9 mouse cellular contexts compared by ENCODE assay signal in genomic region chr5:115475337-115476106, GRCm38 (mm10). TPM values are rescaled to one million over a fixed set of nuclear protein-coding genes. Genes with fewer than 3 reads are reported as not detected.
DNase-seq lines count a peak whose midpoint lies in the region; ATAC-seq and TF ChIP-seq lines count a peak whose summit lies in the region.
"Had no signal": no experiment of that assay in that cellular context is flagged by ENCODE, and none has a peak within 500 bp of the region (broad histone marks: within the 10 kb centered on the region; RNA-seq: fewer than 3 reads in every experiment).

No protein-coding gene starts in this region.

- intact Hi-C loops in heart, postnatal 25 days (cut with DNase I): no loop called here

- H3K27ac ChIP-seq in brown adipose tissue, adult 24 weeks (replicated peaks; ENCODE audit: low read depth, low read length): no peak overlapping the region
- 0 out of 2 replicates have a peak overlapping the region, but pooled peaks have one; percentile 14 for H3K27ac ChIP-seq in forebrain, embryonic 12.5 days
- H3K27ac ChIP-seq in intestine, embryonic 14.5 days (ENCODE audit: low read depth): no peak overlapping the region
- peak overlapping the region; percentile 30; the same call in 1 of the 2 replicates for H3K27ac ChIP-seq in liver, adult 2 months (replicated peaks; ENCODE audit: insufficient read depth, low read depth, low read length)

- peaks cover 18% of the 10 kb centered on the region for H3K27me3 ChIP-seq in forebrain, embryonic 12.5 days
- H3K27me3 ChIP-seq in intestine, embryonic 14.5 days (replicated peaks; ENCODE audit: control insufficient read depth, insufficient read depth, low read length): no peaks in the 10 kb centered on the region
- H3K27me3 ChIP-seq in liver, adult 2 months (ENCODE audit: control insufficient read depth, insufficient read depth, low read length): no peaks in the 10 kb centered on the region

- peak; percentile 84 for ATAC-seq in forebrain, embryonic 12.5 days (ENCODE audit: low FRiP score)
- peak; percentile 66 for ATAC-seq in intestine, embryonic 14.5 days (replicated peaks; ENCODE audit: low FRiP score, low TSS enrichment, low read depth)

- H3K4me2 ChIP-seq in forebrain, embryonic 12.5 days: peak overlapping the region; percentile 47
- peak overlapping the region; percentile 52 for H3K4me2 ChIP-seq in intestine, embryonic 14.5 days (ENCODE audit: low read length)

- 5% methylated on average over 22 of the region's 22 CpGs for WGBS in forebrain, embryonic 12.5 days
- 16% methylated on average over 22 of the region's 22 CpGs for WGBS in intestine, embryonic 14.5 days
- 25% methylated on average over 22 of the region's 22 CpGs for WGBS in liver, adult 2 months

- H3K9me3 ChIP-seq in forebrain, embryonic 12.5 days: no peaks in the 10 kb centered on the region
- no peaks in the 10 kb centered on the region for H3K9me3 ChIP-seq in intestine, embryonic 14.5 days (ENCODE audit: control insufficient read depth, low read length)

- peak overlapping the region; percentile 49 for H3K4me3 ChIP-seq in brown adipose tissue, adult 24 weeks (ENCODE audit: insufficient read depth, low read depth, low read length)
- H3K4me3 ChIP-seq in forebrain, embryonic 12.5 days (replicated peaks): peak overlapping the region; percentile 28
- H3K4me3 ChIP-seq in intestine, embryonic 14.5 days (ENCODE audit: low read depth, low read length): peak overlapping the region; percentile 34
- H3K4me3 ChIP-seq in liver, adult 2 months (ENCODE audit: insufficient read depth, low read depth, low read length): peak overlapping the region; percentile 24

- H3K9ac ChIP-seq in forebrain, embryonic 12.5 days: peak overlapping the region; percentile 44
- H3K9ac ChIP-seq in intestine, embryonic 14.5 days (ENCODE audit: low read length): peak overlapping the region; percentile 27; the same call in 1 of the 2 replicates
- peak overlapping the region; percentile 35 for H3K9ac ChIP-seq in liver, adult 2 months (ENCODE audit: low read depth, low read length)

- no peaks in the 10 kb centered on the region for H3K79me2 ChIP-seq in liver, adult 2 months (ENCODE audit: control insufficient read depth, insufficient read depth, low read length)

- no peak for TF ChIP-seq CTCF in liver, adult 2 months (IDR thresholded peaks at IDR 0.05; ENCODE audit: low read depth, low read length)

- H3K36me3 ChIP-seq in forebrain, embryonic 12.5 days (replicated peaks): no peaks in the 10 kb centered on the region; the same call in 1 of the 2 replicates
- H3K36me3 ChIP-seq in intestine, embryonic 14.5 days (ENCODE audit: control insufficient read depth, insufficient read depth, low read length): no peaks in the 10 kb centered on the region
- H3K36me3 ChIP-seq in liver, adult 2 months (ENCODE audit: control insufficient read depth, insufficient read depth, low read length): peaks cover 4% of the 10 kb centered on the region; the same call in 1 of the 2 replicates

- peak; percentile 98 for DNase-seq in heart, adult 11 months
- DNase-seq in heart, postnatal 25 days (ENCODE audit: low spot score): no peak
- peak; percentile 63 for DNase-seq in intestine, embryonic 14.5 days (ENCODE audit: low spot score)
- DNase-seq in liver, adult 2 months (ENCODE audit: extremely low read depth, low read depth, low spot score): peak; percentile 84
- peak; percentile 60 for DNase-seq in neural tube, embryonic 10.5 days (ENCODE audit: extremely low spot score, low spot score)
- DNase-seq in spleen, adult 18-20 months: no peak

- TF ChIP-seq POLR2A in liver, adult 2 months (IDR thresholded peaks at IDR 0.05; ENCODE audit: extremely low read depth, insufficient read depth, low read length): 0 out of 2 replicates have a peak, but pooled peaks have one; percentile 27

- H3K4me1 ChIP-seq in brown adipose tissue, adult 24 weeks (ENCODE audit: control insufficient read depth, insufficient read depth, insufficient read length, low read length): no peaks in the 10 kb centered on the region
- peaks cover 26% of the 10 kb centered on the region for H3K4me1 ChIP-seq in forebrain, embryonic 12.5 days
- no peaks in the 10 kb centered on the region for H3K4me1 ChIP-seq in intestine, embryonic 14.5 days (replicated peaks; ENCODE audit: control insufficient read depth, insufficient read depth, low read length)
- H3K4me1 ChIP-seq in liver, adult 2 months (ENCODE audit: control insufficient read depth, insufficient read depth, low read length): no peaks in the 10 kb centered on the region

RNA-seq across cellular contexts. Expression of gene Sirt4, which starts 9.0 kb away (rescaled TPM):
- total RNA-seq in heart, postnatal 25 days (2021): 10 to 100 TPM; 16.8 to 18.5 TPM
- 11.4 and 18.4 TPM in 2 replicates for polyA plus RNA-seq in brown adipose tissue, adult 24 weeks (2012; ENCODE audit: insufficient read depth, insufficient read length, missing spikeins)
- polyA plus RNA-seq in forebrain, embryonic 12.5 days (2016; fragmentation: Nextera tagmentation; extraction: Ambion mirVana): 20.0 and 23.2 TPM in 2 replicates
- polyA plus RNA-seq in intestine, embryonic 14.5 days (2014; fragmentation: Nextera tagmentation; extraction: Ambion mirVana): 15.2 and 21.5 TPM in 2 replicates
- 11.5 and 15.0 TPM in 2 replicates for total RNA-seq in liver, adult 2 months (2014; rRNA removed)
- 26.1 and 26.6 TPM in 2 replicates for polyA plus RNA-seq in liver, adult 2 months (2012; rRNA removed)

RNA-seq across cellular contexts. Expression of gene Pla2g1b, which starts 9.5 kb away (rescaled TPM):
- total RNA-seq in heart, postnatal 25 days (2021): not detected
- polyA plus RNA-seq in brown adipose tissue, adult 24 weeks (2012; ENCODE audit: insufficient read depth, insufficient read length, missing spikeins): not detected in 2 replicates
- polyA plus RNA-seq in forebrain, embryonic 12.5 days (2016; fragmentation: Nextera tagmentation; extraction: Ambion mirVana): not detected in 2 replicates
- polyA plus RNA-seq in intestine, embryonic 14.5 days (2014; fragmentation: Nextera tagmentation; extraction: Ambion mirVana): 5.0 and 6.3 TPM in 2 replicates
- total RNA-seq in liver, adult 2 months (2014; rRNA removed): 0.40 and 2.7 TPM in 2 replicates
- not detected in 2 replicates for polyA plus RNA-seq in liver, adult 2 months (2012; rRNA removed)
- total RNA-seq: left cerebral cortex, postnatal 10 days had no signal

RNA-seq across cellular contexts. Expression of gene Pxn, which starts 31.0 kb away (rescaled TPM):
- total RNA-seq in heart, postnatal 25 days (2021): 10 to 100 TPM; 34.4 to 39.5 TPM
- polyA plus RNA-seq in brown adipose tissue, adult 24 weeks (2012; ENCODE audit: insufficient read depth, insufficient read length, missing spikeins): 10.6 and 12.2 TPM in 2 replicates
- 24.6 and 25.3 TPM in 2 replicates for polyA plus RNA-seq in forebrain, embryonic 12.5 days (2016; fragmentation: Nextera tagmentation; extraction: Ambion mirVana)
- polyA plus RNA-seq in intestine, embryonic 14.5 days (2014; fragmentation: Nextera tagmentation; extraction: Ambion mirVana): 16.8 and 19.3 TPM in 2 replicates
- 10.5 and 15.2 TPM in 2 replicates for total RNA-seq in liver, adult 2 months (2014; rRNA removed)
- 33.6 and 40.2 TPM in 2 replicates for polyA plus RNA-seq in liver, adult 2 months (2012; rRNA removed)

RNA-seq across cellular contexts. Expression of gene Msi1, which starts 46.1 kb away (rescaled TPM):
- 1 to 10 TPM in 1 of 2 experiments, under 1 TPM in 1; 0.98 to 1.3 TPM for total RNA-seq in heart, postnatal 25 days (2021)
- polyA plus RNA-seq in brown adipose tissue, adult 24 weeks (2012; ENCODE audit: insufficient read depth, insufficient read length, missing spikeins): 1.1 TPM in 1 of 2 replicates, not detected in the other
- 161 and 182 TPM in 2 replicates for polyA plus RNA-seq in forebrain, embryonic 12.5 days (2016; fragmentation: Nextera tagmentation; extraction: Ambion mirVana)
- polyA plus RNA-seq in intestine, embryonic 14.5 days (2014; fragmentation: Nextera tagmentation; extraction: Ambion mirVana): 16.0 and 16.5 TPM in 2 replicates
- not detected in 2 replicates for total RNA-seq in liver, adult 2 months (2014; rRNA removed)
- polyA plus RNA-seq in liver, adult 2 months (2012; rRNA removed): 0.09 and 0.35 TPM in 2 replicates

Comparison
In these comparisons a context has a peak if more than half of its experiments do, and no peak if none do; other contexts are left out.
1. DNase-seq: peak in heart, adult 11 months (single experiment), intestine, embryonic 14.5 days (single experiment), liver, adult 2 months (single experiment) and neural tube, embryonic 10.5 days (single experiment); none in heart, postnatal 25 days (single experiment) and spleen, adult 18-20 months (0 of 2).
2. H3K27ac ChIP-seq: peak in forebrain, embryonic 12.5 days (single experiment) and liver, adult 2 months (single experiment); none in brown adipose tissue, adult 24 weeks (single experiment) and intestine, embryonic 14.5 days (single experiment).
3. Peak in every context shown above with its lines, with median percentiles within 50 percentile points of each other: H3K4me3 ChIP-seq and H3K9ac ChIP-seq.